Mouse (Mus musculus) left cerebral cortex, postnatal 25 days (tissue): Measurements from ENCODE around the gene Olfr472. TPM values are rescaled to one million over a fixed set of nuclear protein-coding genes. Genes with fewer than 3 reads are reported as not detected.
"Not testable (repeated sequence)": the region's sequence is repeated elsewhere in the genome, so short reads cannot be mapped to it uniquely, and the experiment has no call there.

Experiments used
- DNase-seq, 2 experiments: peaks; one replicate each; pipeline ENCODE4 v3.0.0; 2022; ENCODE audit warnings: low spot score in 2 of 2, mixed read lengths in 1 of 2
- intact Hi-C: fragments of 180-260 bp; cut with DNase I; formaldehyde crosslinking; loops from one replicate; pipeline ENCODE4 v1.15.1; 2025
- total RNA-seq, 2 experiments: library from RNA; stranded (reverse); gene quantifications; 2 replicates each; pipeline ENCODE4 v1.2.3; 2021

Gene Olfr472
- total RNA-seq, result not detected

GRCm38 (mm10) chr7:107897602-107898001, at the start of gene Olfr472:
Gene Olfr472 (plus strand): TSS chr7:107897902.
- DNase-seq, result no peak
- intact Hi-C loops, result no loop called here

- no peak for DNase-seq
- intact Hi-C loops, result no loop called here
These were observed 32.4 kb downstream of the Olfr472 start, which contains the start of gene Olfr473 for GRCm38 (mm10) chr7:107930146-107930545. Gene Olfr473 (plus strand): TSS chr7:107930446.

GRCm38 (mm10) chr7:107952539-107952938, 54.8 kb downstream of the Olfr472 start:
- intact Hi-C loops, DNase-seq: not testable (repeated sequence)

- DNase-seq, result no peak
- intact Hi-C loops, result no loop called here
These were observed 56.6 kb downstream of the Olfr472 start, which contains the start of gene Olfr474 for GRCm38 (mm10) chr7:107954343-107954742. Gene Olfr474 (plus strand): TSS chr7:107954643.

Other genes with a start within 250 kb of the Olfr472 start
- not detected for gene Cyb5r2, start 139.9 kb upstream of the Olfr472 start, total RNA-seq
- not detected for gene Ovch2, start 96.7 kb upstream of the Olfr472 start, total RNA-seq
- gene Olfr467, start 85.6 kb upstream of the Olfr472 start, total RNA-seq, result not detected
- gene Olfr469, start 72.4 kb upstream of the Olfr472 start, total RNA-seq, result not detected
- not detected for gene Olfr470, start 50.4 kb upstream of the Olfr472 start, total RNA-seq
- gene Olfr473, start 32.5 kb downstream of the Olfr472 start, total RNA-seq, result not detected
- gene Olfr474, start 56.7 kb downstream of the Olfr472 start, total RNA-seq, result not detected
- gene Olfr476, start 66.9 kb downstream of the Olfr472 start, total RNA-seq, result not detected
- not detected for gene Olfr477, start 88.8 kb downstream of the Olfr472 start, total RNA-seq
- not detected for gene Olfr478, start 136.1 kb downstream of the Olfr472 start, total RNA-seq
- gene Olfr479, start 152.8 kb downstream of the Olfr472 start, total RNA-seq, result not detected
- not detected for gene Olfr480, start 169.4 kb downstream of the Olfr472 start, total RNA-seq
- gene Olfr481, start 182.0 kb downstream of the Olfr472 start, total RNA-seq, result not detected
- 1 to 10 TPM; 1.6 to 1.9 TPM for gene Olfr482, start 199.7 kb downstream of the Olfr472 start, total RNA-seq
- gene Olfr483, start 202.9 kb downstream of the Olfr472 start, total RNA-seq, result not detected
- not detected for gene Olfr484, start 229.5 kb downstream of the Olfr472 start, total RNA-seq